Mouse (Mus musculus) neural tube, embryonic 12.5 days (tissue): ENCODE results near the gene Ei24. TPM values are rescaled to one million over a fixed set of nuclear protein-coding genes. Genes with fewer than 3 reads are reported as not detected.
A peak's percentile ranks its signal among the peaks of the same experiment; 100 is the strongest.

Source experiments
- ATAC-seq: fragments of 200-750 bp; cut with Nextera tagmentation; 2 replicates; pipeline ENCODE4 v1.8.0; 2017; ENCODE audit warnings: low read depth, mild to moderate bottlenecking, moderate TSS enrichment, moderate library complexity; ENCODE audit not compliant: low FRiP score
- H3K27ac ChIP-seq: fragments of 300-500 bp; sonication (generic); 2 replicates; pipeline ENCODE4 v1.5.1; 2016
- H3K27me3 ChIP-seq: fragments of 300-500 bp; sonication (generic); replicated peaks from 2 replicates; pipeline ENCODE4 v1.6.1; 2016; ENCODE audit warnings: mild to moderate bottlenecking
- H3K36me3 ChIP-seq: fragments of 300-500 bp; sonication (generic); 2 replicates; pipeline ENCODE4 v1.6.1; 2016; ENCODE audit warnings: mild to moderate bottlenecking
- H3K4me1 ChIP-seq: fragments of 300-500 bp; sonication (generic); 2 replicates; pipeline ENCODE4 v1.6.1; 2016
- H3K4me2 ChIP-seq: fragments of 300-500 bp; sonication (generic); replicated peaks from 2 replicates; pipeline ENCODE4 v1.6.1; 2016; ENCODE audit warnings: mild to moderate bottlenecking
- H3K4me3 ChIP-seq: fragments of 300-500 bp; sonication (generic); 2 replicates; pipeline ENCODE4 v1.5.1; 2016
- H3K9ac ChIP-seq: fragments of 300-500 bp; sonication (generic); 2 replicates; pipeline ENCODE4 v1.6.1; 2016; ENCODE audit warnings: mild to moderate bottlenecking
- H3K9me3 ChIP-seq: fragments of 300-500 bp; sonication (generic); 2 replicates; pipeline ENCODE4 v1.6.1; 2016; ENCODE audit warnings: mild to moderate bottlenecking
- WGBS: fragments of 180-500 bp; shearing (Covaris S2); methylation state at CpG from one replicate; pipeline ENCODE4 v1.1.7; 2016; 5-methylcytosine and 5-hydroxymethylcytosine counted together
- polyA plus RNA-seq: library from polyadenylated mRNA; unstranded; fragments of >200 nt; fragmentation: Nextera tagmentation; extraction: Ambion mirVana; gene quantifications from 2 replicates; pipeline ENCODE4 v1.2.1, GENCODE M21; 2016

The Ei24 gene
- polyA plus RNA-seq, 1 experiment from 2014 or later = 119 TPM

GRCm38 (mm10) chr9:36814486-36814885 is 17.3 kb upstream of the Ei24 start:
- Histone ChIP-seq H3K9me3 (no peaks in the 10 kb centered on the region), H3K4me1 (no peaks in the 10 kb centered on the region)
- 86% methylated on average over 3 of the region's 3 CpGs for WGBS

GRCm38 (mm10) chr9:36808126-36808785 is 11.1 kb upstream of the Ei24 start:
- H3K4me3 ChIP-seq = no peak overlapping the region
- no peaks in the 10 kb centered on the region for H3K27me3 ChIP-seq
- no peak overlapping the region for H3K27ac ChIP-seq
- no peaks in the 10 kb centered on the region for H3K4me1 ChIP-seq
- no peak overlapping the region for H3K9ac ChIP-seq
- H3K9me3 ChIP-seq = no peaks in the 10 kb centered on the region
- H3K4me2 ChIP-seq = no peak overlapping the region
- 80% methylated on average over 5 of the region's 5 CpGs for WGBS
- H3K36me3 ChIP-seq = no peaks in the 10 kb centered on the region
- no peak for ATAC-seq

More at GRCm38 (mm10) chr9:36814486-36814885, 17.3 kb upstream of the Ei24 start:
- H3K9ac ChIP-seq = no peak overlapping the region
- no peak overlapping the region for H3K4me3 ChIP-seq
- ATAC-seq = no peak
- no peak overlapping the region for H3K4me2 ChIP-seq
- no peak overlapping the region for H3K27ac ChIP-seq
- H3K36me3 ChIP-seq = no peaks in the 10 kb centered on the region
- H3K27me3 ChIP-seq = no peaks in the 10 kb centered on the region

- Histone ChIP-seq H3K4me1 (no peaks in the 10 kb centered on the region), H3K9ac (no peak overlapping the region), H3K27ac (no peak overlapping the region), H3K4me3 (no peak overlapping the region), H3K27me3 (no peaks in the 10 kb centered on the region), H3K9me3 (no peaks in the 10 kb centered on the region), H3K36me3 (no peaks in the 10 kb centered on the region), H3K4me2 (no peak overlapping the region)
- no peak for ATAC-seq
- 71% methylated on average over 3 of the region's 3 CpGs for WGBS
Measured at GRCm38 (mm10) chr9:36805256-36805975, 8.2 kb upstream of the Ei24 start.

GRCm38 (mm10) chr9:36803926-36804325 is 6.7 kb upstream of the Ei24 start:
- H3K9me3 ChIP-seq = no peaks in the 10 kb centered on the region
- no peak overlapping the region for H3K27ac ChIP-seq
- no peak for ATAC-seq
- no peak overlapping the region for H3K4me3 ChIP-seq
- no peak overlapping the region for H3K9ac ChIP-seq
- 89% methylated on average over 3 of the region's 3 CpGs for WGBS
- no peaks in the 10 kb centered on the region for H3K27me3 ChIP-seq
- H3K36me3 ChIP-seq = no peaks in the 10 kb centered on the region
- H3K4me2 ChIP-seq = no peak overlapping the region
- H3K4me1 ChIP-seq = no peaks in the 10 kb centered on the region

GRCm38 (mm10) chr9:36803386-36803785 is 6.2 kb upstream of the Ei24 start:
- H3K27ac ChIP-seq = no peak overlapping the region
- WGBS = 85% methylated on average over 6 of the region's 6 CpGs
- no peaks in the 10 kb centered on the region for H3K4me1 ChIP-seq
- no peak overlapping the region for H3K4me3 ChIP-seq
- no peaks in the 10 kb centered on the region for H3K9me3 ChIP-seq
- H3K9ac ChIP-seq = no peak overlapping the region
- no peak overlapping the region for H3K4me2 ChIP-seq
- no peaks in the 10 kb centered on the region for H3K27me3 ChIP-seq
- no peak for ATAC-seq
- H3K36me3 ChIP-seq = no peaks in the 10 kb centered on the region

- no peak overlapping the region for H3K9ac ChIP-seq
- H3K4me2 ChIP-seq = no peak overlapping the region
- no peaks in the 10 kb centered on the region for H3K36me3 ChIP-seq
- 79% methylated on average over 3 of the region's 3 CpGs for WGBS
- H3K4me3 ChIP-seq = no peak overlapping the region
- no peaks in the 10 kb centered on the region for H3K27me3 ChIP-seq
- no peaks in the 10 kb centered on the region for H3K9me3 ChIP-seq
- no peaks in the 10 kb centered on the region for H3K4me1 ChIP-seq
- ATAC-seq = no peak
- no peak overlapping the region for H3K27ac ChIP-seq
Measured at GRCm38 (mm10) chr9:36802951-36803350, 5.8 kb upstream of the Ei24 start.

- H3K27me3 ChIP-seq = no peaks in the 10 kb centered on the region
- WGBS = 89% methylated on average over 2 of the region's 2 CpGs
- H3K36me3 ChIP-seq = no peaks in the 10 kb centered on the region
- H3K9me3 ChIP-seq = no peaks in the 10 kb centered on the region
- H3K27ac ChIP-seq = no peak overlapping the region
- no peak for ATAC-seq
- no peak overlapping the region for H3K4me3 ChIP-seq
- H3K9ac ChIP-seq = no peak overlapping the region
- H3K4me2 ChIP-seq = no peak overlapping the region
- no peaks in the 10 kb centered on the region for H3K4me1 ChIP-seq
Measured at GRCm38 (mm10) chr9:36801961-36802360, 4.8 kb upstream of the Ei24 start.

- 17% methylated on average over 5 of the region's 5 CpGs for WGBS
- H3K27ac ChIP-seq = no peak overlapping the region
- peak overlapping the region; percentile 92 for H3K9ac ChIP-seq
- H3K4me1 ChIP-seq = peaks cover 8% of the 10 kb centered on the region
- peak overlapping the region; percentile 93 for H3K4me3 ChIP-seq
- peaks cover 10% of the 10 kb centered on the region for H3K36me3 ChIP-seq
- H3K4me2 ChIP-seq = peak overlapping the region; percentile 89
- no peak for ATAC-seq
- H3K27me3 ChIP-seq = no peaks in the 10 kb centered on the region
- H3K9me3 ChIP-seq = no peaks in the 10 kb centered on the region
Measured at GRCm38 (mm10) chr9:36796224-36796623, 969 bp downstream of the Ei24 start.

GRCm38 (mm10) chr9:36795556-36795955 is 1.6 kb downstream of the Ei24 start:
- Histone ChIP-seq H3K27me3 (no peaks in the 10 kb centered on the region), H3K9me3 (no peaks in the 10 kb centered on the region), H3K4me1 (peaks cover 8% of the 10 kb centered on the region), H3K4me2 (peak overlapping the region; percentile 89), H3K4me3 (no peak overlapping the region), H3K36me3 (peaks cover 16% of the 10 kb centered on the region), H3K9ac (no peak overlapping the region), H3K27ac (no peak overlapping the region)
- no peak for ATAC-seq
- WGBS = 75% methylated on average over 1 of the region's 1 CpGs

- no peak overlapping the region for H3K4me2 ChIP-seq
- H3K9ac ChIP-seq = no peak overlapping the region
- H3K4me1 ChIP-seq = peaks cover 8% of the 10 kb centered on the region
- no peaks in the 10 kb centered on the region for H3K9me3 ChIP-seq
- H3K27me3 ChIP-seq = no peaks in the 10 kb centered on the region
- no peak for ATAC-seq
- peaks cover 26% of the 10 kb centered on the region for H3K36me3 ChIP-seq
- WGBS = 80% methylated on average over 2 of the region's 2 CpGs
- no peak overlapping the region for H3K4me3 ChIP-seq
- no peak overlapping the region for H3K27ac ChIP-seq
Measured at GRCm38 (mm10) chr9:36794487-36794886, 2.7 kb downstream of the Ei24 start.

GRCm38 (mm10) chr9:36792191-36792590 is 5.0 kb downstream of the Ei24 start:
- peaks cover 47% of the 10 kb centered on the region for H3K36me3 ChIP-seq
- H3K4me3 ChIP-seq = no peak overlapping the region
- H3K4me1 ChIP-seq = peaks cover 8% of the 10 kb centered on the region
- no peak for ATAC-seq
- WGBS = 91% methylated on average over 3 of the region's 3 CpGs
- H3K9ac ChIP-seq = no peak overlapping the region
- no peaks in the 10 kb centered on the region for H3K9me3 ChIP-seq
- no peak overlapping the region for H3K4me2 ChIP-seq
- no peaks in the 10 kb centered on the region for H3K27me3 ChIP-seq
- no peak overlapping the region for H3K27ac ChIP-seq

GRCm38 (mm10) chr9:36783921-36784320 is 13.3 kb downstream of the Ei24 start:
- Histone ChIP-seq H3K4me2 (no peak overlapping the region), H3K4me1 (no peaks in the 10 kb centered on the region), H3K9ac (no peak overlapping the region), H3K36me3 (peaks cover 70% of the 10 kb centered on the region), H3K4me3 (no peak overlapping the region), H3K27ac (no peak overlapping the region), H3K27me3 (no peaks in the 10 kb centered on the region), H3K9me3 (no peaks in the 10 kb centered on the region)
- ATAC-seq = no peak
- WGBS = 92% methylated on average over 2 of the region's 2 CpGs

GRCm38 (mm10) chr9:36769048-36769413 is 28.2 kb downstream of the Ei24 start:
- Histone ChIP-seq H3K4me2 (peak overlapping the region; percentile 76), H3K9me3 (no peaks in the 10 kb centered on the region), H3K4me3 (no peak overlapping the region), H3K9ac (no peak overlapping the region), H3K4me1 (peaks cover 16% of the 10 kb centered on the region; the same call in 1 of the 2 replicates), H3K27me3 (no peaks in the 10 kb centered on the region), H3K36me3 (peaks cover 2% of the 10 kb centered on the region), H3K27ac (no peak overlapping the region)
- ATAC-seq = no peak
- WGBS = 89% methylated on average over 1 of the region's 1 CpGs
